Mouse (Mus musculus): ENCODE measurements around the gene Bgn. TPM values are rescaled to one million over a fixed set of nuclear protein-coding genes. Genes with fewer than 3 reads are reported as not detected.
A peak's percentile ranks its signal among the peaks of the same experiment; 100 is the strongest.

The Bgn gene
- 22.9 and 24.3 TPM in 2 replicates for polyA plus RNA-seq (2015; fragmentation: Nextera tagmentation; extraction: Ambion mirVana)

- Histone ChIP-seq H3K4me2 (0 out of 2 replicates have a peak within 1 kb of the TSS, but pooled peaks have one; percentile 13), H3K36me3 (replicated peaks) (no peaks in the 10 kb centered on the region), H3K9ac (no peak within 1 kb of the TSS), H3K4me1 (no peaks in the 10 kb centered on the region), H3K27me3 (replicated peaks) (no peaks in the 10 kb centered on the region), H3K27ac (no peak within 1 kb of the TSS), H3K9me3 (no peaks in the 10 kb centered on the region), H3K4me3 (no peak within 1 kb of the TSS)
- ATAC-seq (replicated peaks) = no peak
- 39% methylated on average over 13 of the region's 14 CpGs for WGBS
Measured at GRCm38 (mm10) chrX:73483484-73483810, at the start of gene Bgn. Gene Bgn (plus strand): TSS chrX:73483602.

GRCm38 (mm10) chrX:73435252-73435651 lies 48.1 kb upstream of the Bgn start, which contains the start of gene Trex2:
Gene Trex2 (minus strand): TSS chrX:73435344.
- ATAC-seq (replicated peaks) = no peak
- Histone ChIP-seq H3K36me3 (replicated peaks) (no peaks in the 10 kb centered on the region), H3K9ac (no peak within 1 kb of the TSS), H3K4me3 (no peak within 1 kb of the TSS), H3K27ac (no peak within 1 kb of the TSS), H3K4me1 (no peaks in the 10 kb centered on the region), H3K9me3 (no peaks in the 10 kb centered on the region), H3K4me2 (no peak within 1 kb of the TSS), H3K27me3 (replicated peaks) (no peaks in the 10 kb centered on the region)
- 85% methylated on average over 11 of the region's 11 CpGs for WGBS

- Histone ChIP-seq H3K4me1 (no peaks in the 10 kb centered on the region), H3K27ac (no peak overlapping the region), H3K4me2 (no peak overlapping the region), H3K27me3 (replicated peaks) (no peaks in the 10 kb centered on the region), H3K9me3 (no peaks in the 10 kb centered on the region), H3K4me3 (no peak overlapping the region), H3K36me3 (replicated peaks) (0 out of 2 replicates have a peak, but pooled peaks cover 2% of the 10 kb centered on the region), H3K9ac (no peak overlapping the region)
- WGBS = 71% methylated on average over 2 of the region's 2 CpGs
- ATAC-seq (replicated peaks) = no peak
Measured at GRCm38 (mm10) chrX:73441428-73441827, 42.0 kb upstream of the Bgn start.

GRCm38 (mm10) chrX:73451949-73452348 lies 31.5 kb upstream of the Bgn start:
- 0 out of 2 replicates have a peak, but pooled peaks have one; percentile 37 for ATAC-seq (replicated peaks)
- 20% methylated on average over 2 of the region's 2 CpGs for WGBS

GRCm38 (mm10) chrX:73458877-73459392 lies 24.5 kb upstream of the Bgn start, which contains the start of gene Haus7:
Gene Haus7 (minus strand): TSS chrX:73459044.
- peak; percentile 100 for ATAC-seq (replicated peaks)
- Histone ChIP-seq H3K36me3 (replicated peaks) (no peaks in the 10 kb centered on the region), H3K27ac (no peak within 1 kb of the TSS), H3K4me3 (peak within 1 kb of the TSS; percentile 56), H3K9ac (peak within 1 kb of the TSS; percentile 43), H3K4me1 (peaks cover 7% of the 10 kb centered on the region), H3K9me3 (no peaks in the 10 kb centered on the region), H3K27me3 (replicated peaks) (no peaks in the 10 kb centered on the region), H3K4me2 (peak within 1 kb of the TSS; percentile 52)
- whole genome bisulfite sequencing = 19% methylated on average over 26 of the region's 26 CpGs

More at GRCm38 (mm10) chrX:73451949-73452348, 31.5 kb upstream of the Bgn start:
- Histone ChIP-seq H3K4me1 (no peaks in the 10 kb centered on the region), H3K27ac (no peak overlapping the region), H3K9ac (no peak overlapping the region), H3K4me2 (no peak overlapping the region), H3K27me3 (replicated peaks) (no peaks in the 10 kb centered on the region), H3K36me3 (replicated peaks) (no peaks in the 10 kb centered on the region), H3K9me3 (no peaks in the 10 kb centered on the region), H3K4me3 (no peak overlapping the region)

GRCm38 (mm10) chrX:73460792-73461191 lies 22.6 kb upstream of the Bgn start:
- 82% methylated on average over 4 of the region's 4 CpGs for WGBS
- Histone ChIP-seq H3K36me3 (replicated peaks) (no peaks in the 10 kb centered on the region), H3K27ac (no peak overlapping the region), H3K27me3 (replicated peaks) (no peaks in the 10 kb centered on the region), H3K9me3 (no peaks in the 10 kb centered on the region), H3K9ac (no peak overlapping the region), H3K4me1 (peaks cover 7% of the 10 kb centered on the region), H3K4me2 (no peak overlapping the region), H3K4me3 (no peak overlapping the region)
- no peak for ATAC-seq (replicated peaks)

GRCm38 (mm10) chrX:73465483-73466186 lies 17.8 kb upstream of the Bgn start:
- Histone ChIP-seq H3K36me3 (replicated peaks) (no peaks in the 10 kb centered on the region), H3K4me3 (no peak overlapping the region), H3K27me3 (replicated peaks) (no peaks in the 10 kb centered on the region), H3K4me1 (no peaks in the 10 kb centered on the region), H3K4me2 (no peak overlapping the region), H3K9me3 (no peaks in the 10 kb centered on the region), H3K27ac (no peak overlapping the region), H3K9ac (no peak overlapping the region)
- WGBS = 76% methylated on average over 9 of the region's 9 CpGs
- no peak for ATAC-seq (replicated peaks)

GRCm38 (mm10) chrX:73467446-73468241 lies 15.8 kb upstream of the Bgn start:
- H3K27me3 ChIP-seq (replicated peaks) = no peaks in the 10 kb centered on the region
- no peaks in the 10 kb centered on the region for H3K36me3 ChIP-seq (replicated peaks)
- H3K9me3 ChIP-seq = no peaks in the 10 kb centered on the region
- H3K27ac ChIP-seq = no peak overlapping the region
- no peak overlapping the region for H3K4me3 ChIP-seq
- no peak for ATAC-seq (replicated peaks)
- H3K9ac ChIP-seq = no peak overlapping the region
- WGBS = 66% methylated on average over 5 of the region's 5 CpGs
- H3K4me1 ChIP-seq = no peaks in the 10 kb centered on the region
- no peak overlapping the region for H3K4me2 ChIP-seq

GRCm38 (mm10) chrX:73468330-73468729 lies 15.1 kb upstream of the Bgn start:
- ATAC-seq (replicated peaks) = no peak
- Histone ChIP-seq H3K4me1 (no peaks in the 10 kb centered on the region), H3K9ac (no peak overlapping the region), H3K27me3 (replicated peaks) (no peaks in the 10 kb centered on the region), H3K9me3 (no peaks in the 10 kb centered on the region), H3K4me2 (no peak overlapping the region), H3K27ac (no peak overlapping the region), H3K36me3 (replicated peaks) (no peaks in the 10 kb centered on the region), H3K4me3 (no peak overlapping the region)
- 89% methylated on average over 3 of the region's 3 CpGs for WGBS

- no peak overlapping the region for H3K27ac ChIP-seq
- no peak overlapping the region for H3K9ac ChIP-seq
- H3K27me3 ChIP-seq (replicated peaks) = no peaks in the 10 kb centered on the region
- no peaks in the 10 kb centered on the region for H3K9me3 ChIP-seq
- H3K36me3 ChIP-seq (replicated peaks) = no peaks in the 10 kb centered on the region
- H3K4me3 ChIP-seq = no peak overlapping the region
- 69% methylated on average over 1 of the region's 1 CpGs for WGBS
- no peak for ATAC-seq (replicated peaks)
- no peak overlapping the region for H3K4me2 ChIP-seq
- H3K4me1 ChIP-seq = no peaks in the 10 kb centered on the region
Measured at GRCm38 (mm10) chrX:73468752-73469151, 14.7 kb upstream of the Bgn start.

- H3K27ac ChIP-seq = no peak overlapping the region
- H3K27me3 ChIP-seq (replicated peaks) = no peaks in the 10 kb centered on the region
- H3K4me1 ChIP-seq = no peaks in the 10 kb centered on the region
- H3K4me3 ChIP-seq = no peak overlapping the region
- 90% methylated on average over 3 of the region's 3 CpGs for WGBS
- no peak overlapping the region for H3K9ac ChIP-seq
- no peaks in the 10 kb centered on the region for H3K9me3 ChIP-seq
- H3K4me2 ChIP-seq = no peak overlapping the region
- H3K36me3 ChIP-seq (replicated peaks) = no peaks in the 10 kb centered on the region
- no peak for ATAC-seq (replicated peaks)
Measured at GRCm38 (mm10) chrX:73471764-73472163, 11.6 kb upstream of the Bgn start.

- no peak for ATAC-seq (replicated peaks)
- Histone ChIP-seq H3K4me2 (no peak overlapping the region), H3K27me3 (replicated peaks) (no peaks in the 10 kb centered on the region), H3K36me3 (replicated peaks) (no peaks in the 10 kb centered on the region), H3K9ac (no peak overlapping the region), H3K4me1 (no peaks in the 10 kb centered on the region), H3K9me3 (no peaks in the 10 kb centered on the region), H3K4me3 (no peak overlapping the region), H3K27ac (no peak overlapping the region)
- 64% methylated on average over 12 of the region's 12 CpGs for WGBS
Measured at GRCm38 (mm10) chrX:73474340-73475165, 8.8 kb upstream of the Bgn start.

All from midbrain, embryonic 15.5 days (tissue).